Mouse (Mus musculus) spleen, adult 18-20 months (tissue): Measurements from ENCODE around the gene Snrpb2.

Source experiments
- DNase-seq, 2 experiments: peaks; one replicate each; pipeline ENCODE4 v3.0.0; 2022; ENCODE audit warnings: mixed read lengths in 2 of 2

The Snrpb2 gene

GRCm38 (mm10) chr2:143094761-143095160 lies 31.9 kb downstream of the Snrpb2 start:
- DNase-seq: no peak

- no peak for DNase-seq
Measured at GRCm38 (mm10) chr2:143097170-143097569, 34.3 kb downstream of the Snrpb2 start.

GRCm38 (mm10) chr2:143113859-143114258 lies 51.0 kb downstream of the Snrpb2 start:
- no peak for DNase-seq

GRCm38 (mm10) chr2:143114716-143115115 lies 51.9 kb downstream of the Snrpb2 start:
- no peak for DNase-seq

- no peak for DNase-seq
Measured at GRCm38 (mm10) chr2:143117453-143117852, 54.6 kb downstream of the Snrpb2 start.

GRCm38 (mm10) chr2:143118221-143118620 lies 55.4 kb downstream of the Snrpb2 start:
- no peak for DNase-seq
